Mouse (Mus musculus): Measurements from ENCODE around the gene Usp29.
"Not testable (repeated sequence)": the region's sequence is repeated elsewhere in the genome, so short reads cannot be mapped to it uniquely, and the experiment has no call there.

Usp29 gene

GRCm38 (mm10) chr7:6765240-6765639 is 34.9 kb downstream of the Usp29 start:
- DNase-seq (ENCODE audit: low read depth), result peak; percentile 5

DNA sequence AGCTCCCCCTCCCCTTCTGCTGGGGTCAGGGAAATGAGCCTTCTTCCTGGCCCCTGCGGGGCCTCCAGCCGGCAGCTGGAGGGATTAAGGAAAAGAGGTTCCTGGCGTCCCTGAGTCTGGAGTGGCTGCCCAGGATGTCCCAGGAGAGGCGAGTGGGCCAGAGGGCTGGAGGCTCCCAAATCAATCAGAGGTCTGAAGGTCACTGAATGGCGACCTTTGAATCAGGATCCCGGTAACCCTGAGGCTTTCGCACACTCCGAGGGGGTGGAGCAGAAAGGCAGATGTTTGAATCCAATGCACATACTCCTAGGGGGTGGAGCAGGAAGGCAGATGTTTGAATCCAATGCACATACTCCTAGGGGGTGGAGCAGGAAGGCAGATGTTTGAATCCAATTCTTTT is 39.9 kb downstream of the Usp29 start:
- DNase-seq (ENCODE audit: low read depth), result no peak

- DNase-seq (ENCODE audit: low read depth), result not testable (repeated sequence)
Observed at GRCm38 (mm10) chr7:6773865-6774413, 43.6 kb downstream of the Usp29 start.

DNA sequence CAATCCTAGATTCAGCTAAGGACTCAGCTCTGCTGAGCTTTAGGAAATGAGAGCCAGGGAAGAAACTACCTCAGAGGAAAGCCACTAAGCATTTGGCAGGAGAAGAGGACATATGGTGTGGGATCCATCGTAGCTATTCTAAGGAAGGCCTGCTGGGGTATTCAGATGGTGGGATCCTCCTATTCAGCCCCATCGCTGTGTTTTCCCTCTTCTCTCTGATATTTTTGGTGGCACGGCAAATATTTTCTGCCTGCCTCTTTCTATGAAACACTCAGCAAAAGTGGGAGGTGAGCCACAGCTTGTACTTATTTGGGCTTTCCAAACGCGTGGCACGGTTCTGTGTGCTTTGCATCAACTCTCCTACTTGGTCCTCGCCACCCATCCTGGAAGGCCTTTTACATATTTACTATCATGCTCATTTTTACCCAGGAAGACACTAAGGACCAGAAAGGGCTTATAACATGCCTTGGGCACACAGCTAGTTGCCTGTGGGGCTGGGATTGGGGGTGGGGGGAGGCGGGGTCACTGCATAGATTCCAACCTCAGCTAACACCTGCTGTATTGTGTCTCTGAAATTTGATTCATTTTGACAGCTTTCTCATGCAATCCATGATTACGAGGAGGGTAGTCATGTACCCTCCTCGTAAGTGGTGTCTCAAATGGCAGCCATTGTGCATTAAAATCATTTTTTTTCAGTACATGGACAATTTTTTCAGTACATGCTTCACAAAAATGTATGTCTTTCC is 46.1 kb downstream of the Usp29 start:
- DNase-seq (ENCODE audit: low read depth), result no peak

DNA sequence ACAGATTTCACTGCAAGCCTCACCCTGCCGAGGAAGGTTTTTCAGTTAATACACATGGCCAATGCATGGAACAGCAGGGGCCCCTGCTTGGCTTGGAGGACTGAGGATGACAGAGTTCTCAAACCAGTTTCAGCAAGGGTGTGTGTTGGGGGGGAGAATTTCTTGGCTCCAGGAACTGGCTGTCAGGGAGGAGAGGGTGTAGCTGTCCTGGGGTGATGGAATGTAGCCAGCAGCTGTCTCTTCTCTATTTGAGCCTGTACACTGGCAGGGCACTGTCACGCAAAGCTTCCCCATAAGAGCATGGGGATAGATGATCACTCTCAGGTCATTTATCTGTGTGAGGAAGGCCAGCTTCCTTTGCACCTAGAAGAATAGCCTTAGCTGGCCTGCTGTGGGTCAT is 46.7 kb downstream of the Usp29 start:
- no peak for DNase-seq (ENCODE audit: low read depth)

DNA sequence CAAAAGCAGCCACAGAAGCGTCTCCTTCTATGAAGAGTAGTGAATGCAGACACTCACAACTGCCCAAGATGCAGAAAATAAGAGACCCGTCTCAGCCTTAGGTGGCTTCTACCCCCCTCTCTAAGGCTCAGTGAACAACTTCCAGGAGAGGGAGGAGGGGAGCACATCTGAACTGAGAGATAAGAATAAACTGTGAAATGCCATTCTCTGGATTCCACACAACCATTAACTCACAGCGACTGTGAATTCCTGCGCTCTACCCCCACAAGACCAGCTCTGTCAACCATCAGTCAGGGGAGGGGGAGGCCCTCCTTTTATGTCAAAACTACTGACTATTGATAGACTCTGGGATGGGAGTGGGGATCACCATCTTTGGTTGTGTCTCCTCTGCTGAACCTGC is 47.3 kb downstream of the Usp29 start:
- DNase-seq (ENCODE audit: low read depth), result no peak

DNA sequence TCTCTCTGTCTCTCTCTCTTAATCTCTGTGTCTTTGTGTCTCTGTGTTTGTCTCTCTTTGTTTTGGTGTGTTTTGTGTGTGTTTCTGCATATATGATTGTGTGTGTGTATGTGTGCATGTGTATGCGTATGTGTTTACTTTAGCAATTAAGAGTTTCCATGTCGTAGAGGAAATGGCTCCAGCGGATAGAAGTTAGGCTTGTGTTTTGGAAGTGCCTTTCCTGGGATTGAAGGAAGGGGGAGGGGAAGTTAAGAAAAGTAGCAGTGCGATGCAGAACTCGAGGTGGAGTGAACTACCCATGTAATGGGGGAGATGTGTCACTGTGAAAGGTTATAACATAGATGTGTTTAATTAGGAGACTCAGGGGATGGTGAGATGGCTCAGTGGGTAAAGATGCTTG is 48.8 kb downstream of the Usp29 start:
- no peak for DNase-seq (ENCODE audit: low read depth)

GRCm38 (mm10) chr7:6781541-6781940 is 51.2 kb downstream of the Usp29 start:
- peak; percentile 49 for DNase-seq (ENCODE audit: low read depth)

DNA sequence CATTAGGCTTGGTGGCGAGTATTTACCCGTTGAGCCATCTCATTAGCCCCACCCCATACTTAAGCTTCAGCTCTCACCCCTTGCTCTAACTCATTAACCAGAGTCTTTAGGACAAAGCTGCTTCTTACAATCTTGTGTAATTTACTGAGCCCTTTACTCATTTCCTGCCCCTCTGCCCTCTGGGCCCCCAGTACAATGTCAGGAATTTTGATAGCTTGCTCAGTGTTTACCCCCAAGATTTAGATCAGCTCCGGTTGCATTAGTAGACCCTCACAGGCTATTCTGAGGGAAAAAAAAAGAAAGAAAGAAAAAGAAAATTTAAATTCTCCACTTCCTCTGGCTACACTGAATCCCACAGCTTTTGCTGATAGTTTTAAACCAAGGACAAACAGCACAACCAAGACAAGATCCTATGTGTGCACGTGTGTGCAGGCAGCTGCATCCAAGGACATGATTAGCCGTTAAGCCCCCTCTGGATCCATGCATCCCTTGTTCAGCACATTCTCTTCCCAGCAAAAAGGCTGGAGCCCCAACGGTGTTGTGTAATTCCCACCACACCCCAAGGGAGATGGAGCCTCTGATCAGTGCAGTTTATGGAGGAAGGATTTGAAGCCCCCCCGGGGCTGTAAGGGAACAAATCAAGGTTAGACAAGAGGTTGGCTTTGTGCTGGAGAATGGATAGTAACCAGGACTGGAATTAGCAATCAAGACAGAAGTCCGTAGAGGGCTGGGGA is 54.1 kb downstream of the Usp29 start:
- DNase-seq (ENCODE audit: low read depth), result peak; percentile 5

DNA sequence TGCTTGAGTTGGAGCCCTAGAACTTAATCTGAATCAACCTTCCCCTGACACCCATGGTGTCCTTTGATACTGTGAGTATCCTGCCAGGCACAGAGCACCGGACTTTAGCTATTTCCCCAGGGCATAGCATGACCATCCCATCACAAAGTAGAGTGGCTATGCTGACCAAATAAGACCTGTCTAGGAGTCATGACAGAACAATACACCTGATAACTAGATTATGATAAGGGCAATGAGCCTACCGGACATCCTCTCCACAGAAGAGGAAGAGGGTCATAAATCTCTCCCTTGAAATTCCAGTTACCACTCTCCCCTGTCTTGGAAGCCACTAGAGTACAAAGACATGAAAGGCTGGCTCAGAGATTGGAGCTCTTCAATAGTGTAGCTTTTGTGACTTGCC is 56.6 kb downstream of the Usp29 start:
- no peak for DNase-seq (ENCODE audit: low read depth)

GRCm38 (mm10) chr7:6788101-6788500 is 57.7 kb downstream of the Usp29 start:
- no peak for DNase-seq (ENCODE audit: low read depth)

GRCm38 (mm10) chr7:6791286-6792065 is 61.1 kb downstream of the Usp29 start:
- DNase-seq (ENCODE audit: low read depth), result peak; percentile 5

- DNase-seq (ENCODE audit: low read depth), result no peak
Observed at GRCm38 (mm10) chr7:6793240-6793639, 62.9 kb downstream of the Usp29 start.

- DNase-seq (ENCODE audit: low read depth), result no peak
Observed at GRCm38 (mm10) chr7:6793811-6794210, 63.4 kb downstream of the Usp29 start.

GRCm38 (mm10) chr7:6797408-6797807 is 67.0 kb downstream of the Usp29 start:
- no peak for DNase-seq (ENCODE audit: low read depth)

DNA sequence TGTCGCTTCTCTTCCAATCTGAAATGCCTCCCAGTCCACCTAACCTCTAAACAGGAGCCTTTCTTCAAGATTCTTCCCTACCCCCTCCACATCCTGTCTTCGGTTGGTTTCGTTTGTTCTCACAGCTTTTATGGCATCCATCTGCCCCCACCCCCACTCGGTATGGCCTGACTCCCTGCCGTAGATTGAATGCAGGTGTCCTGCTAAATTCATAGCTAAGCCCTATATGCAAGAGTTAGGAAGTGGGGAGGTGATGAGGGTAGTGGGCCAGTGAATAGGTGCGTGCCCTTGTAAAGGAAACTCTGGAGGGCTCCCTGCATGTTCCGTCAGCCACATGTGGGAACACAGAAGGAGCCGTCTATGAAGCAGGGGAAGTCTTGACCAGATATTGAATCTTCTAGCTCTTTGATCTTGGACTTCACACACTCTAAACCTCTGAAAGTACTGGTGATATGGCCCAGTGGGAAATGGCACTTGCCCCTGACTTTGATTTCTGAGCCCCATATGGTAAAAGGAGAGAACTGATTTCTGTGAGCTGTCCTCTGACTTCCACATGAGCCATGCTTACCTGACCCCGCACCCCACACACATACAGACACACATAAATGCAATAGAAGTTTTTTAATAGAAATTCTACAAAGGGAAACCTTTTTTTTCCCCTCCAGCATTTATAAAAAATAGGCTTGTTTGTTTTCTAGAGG is 68.9 kb downstream of the Usp29 start:
- no peak for DNase-seq (ENCODE audit: low read depth)

- DNase-seq (ENCODE audit: low read depth), result no peak
Observed at GRCm38 (mm10) chr7:6800586-6801441, 70.4 kb downstream of the Usp29 start.

- no peak for DNase-seq (ENCODE audit: low read depth)
Observed at GRCm38 (mm10) chr7:6801642-6802041, 71.3 kb downstream of the Usp29 start.

GRCm38 (mm10) chr7:6810556-6810955 is 80.2 kb downstream of the Usp29 start:
- no peak for DNase-seq (ENCODE audit: low read depth)

- DNase-seq (ENCODE audit: low read depth), result peak; percentile 18
Observed at GRCm38 (mm10) chr7:6814971-6815370, 84.6 kb downstream of the Usp29 start.

Data from NIH3T3 (cell line).